Mouse (Mus musculus) MEL (cell line): ENCODE data around the gene Cbx5.

Source experiments
- CHD2 ChIP-seq: IDR thresholded peaks from 2 replicates; pipeline ENCODE4 v1.6.1; 2011; ENCODE audit warnings: low read length, improper control_type of control experiment
- CTCF ChIP-seq, 3 experiments: IDR thresholded peaks in 2 of 3; conservative IDR thresholded peaks in 1 of 3; 2 replicates each; pipeline ENCODE4 v1.5.1; 2011 to 2012; ENCODE audit warnings: low read length in 3 of 3, low read depth in 2 of 3, mild to moderate bottlenecking in 2 of 3, improper control_type of control experiment in 1 of 3, inconsistent platforms in 1 of 3, mixed read lengths in 1 of 3, moderate library complexity in 1 of 3; ENCODE audit not compliant: control insufficient read depth in 1 of 3, insufficient read depth in 1 of 3, poor library complexity in 1 of 3, severe bottlenecking in 1 of 3
- ELF1 ChIP-seq: IDR thresholded peaks from 2 replicates; pipeline ENCODE4 v1.6.1; 2014; ENCODE audit warnings: low read depth, mild to moderate bottlenecking, inconsistent platforms, low read length, improper control_type of control experiment, moderate library complexity
- EP300 ChIP-seq, 2 experiments: IDR thresholded peaks; 2 replicates each; pipeline ENCODE4 v1.6.1; 2011; ENCODE audit warnings: improper control_type of control experiment in 2 of 2, low read length in 2 of 2, low read depth in 1 of 2, mild to moderate bottlenecking in 1 of 2
- ETS1 ChIP-seq: IDR thresholded peaks from 2 replicates; pipeline ENCODE4 v1.6.1; 2012; ENCODE audit warnings: low read depth, mild to moderate bottlenecking, inconsistent platforms, low read length, improper control_type of control experiment, moderate library complexity
- JUND ChIP-seq: IDR thresholded peaks from 2 replicates; pipeline ENCODE4 v1.6.1; 2011; ENCODE audit warnings: low read depth, mild to moderate bottlenecking, improper control_type of control experiment, low read length
- MEF2A ChIP-seq: IDR thresholded peaks from 2 replicates; pipeline ENCODE4 v1.6.1; 2014; ENCODE audit warnings: low read depth, mild to moderate bottlenecking, inconsistent platforms, low read length, improper control_type of control experiment; ENCODE audit not compliant: poor library complexity, insufficient replicate concordance, severe bottlenecking; ENCODE audit errors: extremely low read depth
- NRF1 ChIP-seq: IDR thresholded peaks from 2 replicates; pipeline ENCODE4 v1.6.1; 2014; ENCODE audit warnings: low read depth, mild to moderate bottlenecking, inconsistent platforms, low read length, improper control_type of control experiment, moderate library complexity; ENCODE audit not compliant: poor library complexity, insufficient read depth, severe bottlenecking
- POLR2A ChIP-seq, 2 experiments: IDR thresholded peaks; 2 replicates each; pipeline ENCODE4 v1.6.1; 2011 to 2012; ENCODE audit warnings: low read length in 2 of 2, mild to moderate bottlenecking in 2 of 2, control low read depth in 1 of 2, improper control_type of control experiment in 1 of 2, low read depth in 1 of 2, moderate library complexity in 1 of 2; ENCODE audit not compliant: control insufficient read depth in 1 of 2, insufficient read depth in 1 of 2, poor library complexity in 1 of 2
- RAD21 ChIP-seq: IDR thresholded peaks from 2 replicates; pipeline ENCODE4 v1.6.1; 2011; ENCODE audit warnings: mild to moderate bottlenecking, low read depth, low read length, improper control_type of control experiment
- TCF12 ChIP-seq: IDR thresholded peaks from 2 replicates; pipeline ENCODE4 v1.6.1; 2014; ENCODE audit warnings: low read depth, mild to moderate bottlenecking, inconsistent platforms, low read length, improper control_type of control experiment, moderate library complexity
- ZMIZ1 ChIP-seq: IDR thresholded peaks from 2 replicates; pipeline ENCODE4 v1.6.1; 2012; ENCODE audit warnings: low read depth, mild to moderate bottlenecking, inconsistent platforms, low read length, improper control_type of control experiment, moderate library complexity
- ZNF384 ChIP-seq: IDR thresholded peaks from 2 replicates; pipeline ENCODE4 v1.6.1; 2012; ENCODE audit warnings: low read depth, mild to moderate bottlenecking, inconsistent platforms, low read length, improper control_type of control experiment

DNA sequence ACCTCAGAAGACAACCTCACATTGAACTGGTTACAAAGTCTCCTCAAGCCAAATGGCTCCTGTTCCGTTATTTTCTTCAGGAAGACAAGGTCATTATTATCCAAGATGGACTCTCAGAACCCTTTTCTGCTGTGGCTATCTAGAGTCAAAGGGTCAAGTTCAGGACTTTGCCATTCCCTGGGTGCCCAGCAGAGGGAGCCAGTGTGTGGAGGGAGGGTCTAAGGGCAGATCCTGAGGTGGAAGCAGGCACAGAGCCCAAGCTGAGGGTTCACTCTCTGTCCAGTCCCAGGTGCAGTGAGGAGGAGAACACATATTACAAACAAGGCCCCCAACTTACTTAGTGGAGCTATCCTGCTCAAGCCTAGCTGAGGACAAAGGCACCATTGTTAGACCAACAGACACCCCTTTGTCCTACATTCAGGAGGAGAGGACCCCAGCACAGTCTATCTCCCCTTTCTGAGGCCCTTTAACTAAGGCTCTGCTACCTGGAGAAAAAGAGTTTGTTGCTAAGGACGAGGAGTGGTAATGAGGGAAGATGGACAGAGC is 10.7 kb upstream of the Cbx5 start:
- TF ChIP-seq ELF1 (no peak), ZNF384 (no peak), RAD21 (peak; percentile 36), CTCF (IDR thresholded peaks at IDR 0.05 in 2 of 3, conservative IDR thresholded peaks at IDR 0.05 in 1 of 3; ENCODE audit: control insufficient read depth in 1 of 3, insufficient read depth in 1 of 3, low read depth in 2 of 3, low read length in 3 of 3, poor library complexity in 1 of 3, severe bottlenecking in 1 of 3) (peak; percentile 64 to 73 (median 69)), EP300 (IDR thresholded peaks at IDR 0.05; ENCODE audit: low read depth in 1 of 2, low read length in 2 of 2) (no peak), ETS1 (no peak), NRF1 (no peak), CHD2 (no peak), TCF12 (no peak), JUND (no peak), POLR2A (IDR thresholded peaks at IDR 0.05; ENCODE audit: control insufficient read depth in 1 of 2, insufficient read depth in 1 of 2, low read depth in 1 of 2, low read length in 2 of 2, poor library complexity in 1 of 2) (no peak; a peak in 1 of 4 replicates), MEF2A (no peak), ZMIZ1 (no peak)
